8 mouse cellular contexts compared by ENCODE assay signal in genomic region chr10:117147463-117148360, GRCm38 (mm10). TPM values are rescaled to one million over a fixed set of nuclear protein-coding genes. Genes with fewer than 3 reads are reported as not detected.
DNase-seq lines count a peak whose midpoint lies in the region; TF ChIP-seq lines count a peak whose summit lies in the region.

No protein-coding gene starts in this region.

- peaks cover 6% of the 10 kb centered on the region for H3K4me1 ChIP-seq in bone marrow, adult 2 months (ENCODE audit: control insufficient read depth, insufficient read depth, low read length)
- peaks cover 56% of the 10 kb centered on the region for H3K4me1 ChIP-seq in heart, embryonic 10.5 days
- H3K4me1 ChIP-seq in midbrain, embryonic 10.5 days: peaks cover 64% of the 10 kb centered on the region

- peak; percentile 50 for DNase-seq in cerebellum, adult 11-12 months
- no peak for DNase-seq in cerebellum, postnatal 14 days
- peak; percentile 49 for DNase-seq in 3134 (ENCODE audit: extremely low read depth, insufficient read length, low spot score)
- DNase-seq in heart, embryonic 10.5 days (ENCODE audit: low spot score): no peak
- peak; percentile 44 for DNase-seq in kidney, postnatal 14 days
- DNase-seq in midbrain, embryonic 10.5 days (ENCODE audit: low spot score): no peak
- peak; percentile 53 for DNase-seq in testis, postnatal 14 days (ENCODE audit: low spot score)

- peak overlapping the region; percentile 97 for H3K27ac ChIP-seq in bone marrow, adult 2 months (ENCODE audit: control insufficient read depth, insufficient read depth, low read depth, low read length, poor library complexity)
- peak overlapping the region; percentile 98 for H3K27ac ChIP-seq in heart, embryonic 10.5 days
- H3K27ac ChIP-seq in midbrain, embryonic 10.5 days (replicated peaks): peak overlapping the region; percentile 96

- WGBS in bone marrow, adult 2 months: under 1% methylated on average over 72 of the region's 72 CpGs
- WGBS in heart, embryonic 10.5 days: under 1% methylated on average over 56 of the region's 72 CpGs
- WGBS in midbrain, embryonic 10.5 days: under 1% methylated on average over 70 of the region's 72 CpGs

- no peaks in the 10 kb centered on the region for H3K9me3 ChIP-seq in heart, embryonic 10.5 days
- H3K9me3 ChIP-seq in midbrain, embryonic 10.5 days (replicated peaks): no peaks in the 10 kb centered on the region

- no peak for TF ChIP-seq POLR2A in bone marrow, adult 2 months (IDR thresholded peaks at IDR 0.05; ENCODE audit: borderline replicate concordance, control insufficient read depth, low read depth, low read length)

- TF ChIP-seq CTCF in bone marrow, adult 2 months (IDR thresholded peaks at IDR 0.05; ENCODE audit: control insufficient read depth, insufficient read depth, low read length): no peak

- H3K4me3 ChIP-seq in bone marrow, adult 2 months (replicated peaks; ENCODE audit: control insufficient read depth, low read depth, low read length): peak overlapping the region; percentile 92
- peak overlapping the region; percentile 99 for H3K4me3 ChIP-seq in heart, embryonic 10.5 days
- peak overlapping the region; percentile 97 for H3K4me3 ChIP-seq in midbrain, embryonic 10.5 days

- H3K27me3 ChIP-seq in heart, embryonic 10.5 days (ENCODE audit: insufficient read depth, poor library complexity, severe bottlenecking): no peaks in the 10 kb centered on the region
- H3K27me3 ChIP-seq in midbrain, embryonic 10.5 days (ENCODE audit: low read depth, poor library complexity, severe bottlenecking): peaks cover 22% of the 10 kb centered on the region

- no peaks in the 10 kb centered on the region for H3K36me3 ChIP-seq in heart, embryonic 10.5 days
- no peaks in the 10 kb centered on the region for H3K36me3 ChIP-seq in midbrain, embryonic 10.5 days

RNA-seq across cellular contexts. Expression of gene Frs2, which starts 0.6 kb away (rescaled TPM):
- 7.0 and 8.8 TPM in 2 replicates for polyA plus RNA-seq in bone marrow, adult 2 months (2011; ENCODE audit: insufficient read depth, insufficient read length, low replicate concordance, missing spikeins)
- polyA plus RNA-seq in heart, embryonic 10.5 days (2016; fragmentation: Nextera tagmentation; extraction: Ambion mirVana): 20.0 and 23.0 TPM in 2 replicates
- 16.0 and 21.1 TPM in 2 replicates for polyA plus RNA-seq in midbrain, embryonic 10.5 days (2016; fragmentation: Nextera tagmentation; extraction: Ambion mirVana)

Comparison
In these comparisons a context has a peak if more than half of its experiments do, and no peak if none do; other contexts are left out.
1. DNase-seq: peak in cerebellum, adult 11-12 months (single experiment), 3134 (single experiment), kidney, postnatal 14 days (single experiment) and testis, postnatal 14 days (single experiment); none in cerebellum, postnatal 14 days (0 of 2), heart, embryonic 10.5 days (single experiment) and midbrain, embryonic 10.5 days (single experiment).
2. Peak in every context shown above with its lines, with median percentiles within 50 percentile points of each other: H3K27ac ChIP-seq and H3K4me3 ChIP-seq.